Mouse (Mus musculus): Measurements from ENCODE around the gene Psmb3.

GRCm38 (mm10) chr11:97661648-97662133 is 41.5 kb upstream of the Psmb3 start:
- no peak for TF ChIP-seq GATA1 (IDR thresholded peaks at IDR 0.05; ENCODE audit: borderline replicate concordance, low read length)
- no peak for TF ChIP-seq FLI1 (IDR thresholded peaks at IDR 0.05; ENCODE audit: low read length)

Measured in megakaryocyte, embryonic 14.5 days (primary cell).